Mouse (Mus musculus): ENCODE measurements around the gene Cd302. TPM values are rescaled to one million over a fixed set of nuclear protein-coding genes. Genes with fewer than 3 reads are reported as not detected.

Gene Cd302
- polyA plus RNA-seq (2014; fragmentation: Nextera tagmentation; extraction: Ambion mirVana) = 9.9 and 18.9 TPM in 2 replicates

- 56% methylated on average over 4 of the region's 4 CpGs for WGBS
- no peak within 1 kb of the TSS for H3K27ac ChIP-seq (ENCODE audit: low read depth, low read length)
These were observed at the start of gene Cd302 for GRCm38 (mm10) chr2:60284467-60284821. TSS of gene Cd302 (minus strand) at chr2:60284488.

GRCm38 (mm10) chr2:60328641-60329040 lies 44.4 kb upstream of the Cd302 start:
- no peaks in the 10 kb centered on the region for H3K4me1 ChIP-seq (ENCODE audit: control insufficient read depth, insufficient read depth, low read length)
- H3K9me3 ChIP-seq (ENCODE audit: control insufficient read depth, low read length) = no peaks in the 10 kb centered on the region
- H3K4me3 ChIP-seq (ENCODE audit: low read depth, low read length) = no peak overlapping the region
- H3K27me3 ChIP-seq (ENCODE audit: control insufficient read depth, insufficient read depth, low read length) = no peaks in the 10 kb centered on the region
- no peak overlapping the region for H3K4me2 ChIP-seq (ENCODE audit: low read depth, low read length)
- WGBS = 97% methylated on average over 10 of the region's 10 CpGs
- no peaks in the 10 kb centered on the region for H3K36me3 ChIP-seq (ENCODE audit: control insufficient read depth, insufficient read depth, low read length)
- ATAC-seq (ENCODE audit: low read depth) = no peak
- no peak overlapping the region for H3K27ac ChIP-seq (ENCODE audit: low read depth, low read length)
- H3K9ac ChIP-seq (replicated peaks; ENCODE audit: low read depth, low read length) = no peak overlapping the region

More at GRCm38 (mm10) chr2:60284467-60284821, at the start of gene Cd302:
- Histone ChIP-seq H3K4me1 (ENCODE audit: control insufficient read depth, insufficient read depth, low read length) (0 out of 2 replicates have a peak, but pooled peaks cover 3% of the 10 kb centered on the region), H3K4me2 (ENCODE audit: low read depth, low read length) (peak within 1 kb of the TSS; percentile 69), H3K27me3 (ENCODE audit: control insufficient read depth, insufficient read depth, low read length) (peaks cover 7% of the 10 kb centered on the region; the same call in 1 of the 2 replicates), H3K9ac (replicated peaks; ENCODE audit: low read depth, low read length) (peak within 1 kb of the TSS; percentile 12), H3K9me3 (ENCODE audit: control insufficient read depth, low read length) (no peaks in the 10 kb centered on the region), H3K36me3 (ENCODE audit: control insufficient read depth, insufficient read depth, low read length) (no peaks in the 10 kb centered on the region), H3K4me3 (ENCODE audit: low read depth, low read length) (peak within 1 kb of the TSS; percentile 34)
- ATAC-seq (ENCODE audit: low read depth) = no peak

- H3K27ac ChIP-seq (ENCODE audit: low read depth, low read length) = no peak overlapping the region
- no peaks in the 10 kb centered on the region for H3K27me3 ChIP-seq (ENCODE audit: control insufficient read depth, insufficient read depth, low read length)
- no peaks in the 10 kb centered on the region for H3K9me3 ChIP-seq (ENCODE audit: control insufficient read depth, low read length)
- no peaks in the 10 kb centered on the region for H3K4me1 ChIP-seq (ENCODE audit: control insufficient read depth, insufficient read depth, low read length)
- ATAC-seq (ENCODE audit: low read depth) = no peak
- WGBS = 90% methylated on average over 11 of the region's 11 CpGs
- H3K4me3 ChIP-seq (ENCODE audit: low read depth, low read length) = no peak overlapping the region
- H3K36me3 ChIP-seq (ENCODE audit: control insufficient read depth, insufficient read depth, low read length) = no peaks in the 10 kb centered on the region
- no peak overlapping the region for H3K4me2 ChIP-seq (ENCODE audit: low read depth, low read length)
- no peak overlapping the region for H3K9ac ChIP-seq (replicated peaks; ENCODE audit: low read depth, low read length)
These were observed 43.3 kb upstream of the Cd302 start for GRCm38 (mm10) chr2:60327581-60327980.

GRCm38 (mm10) chr2:60326948-60327347 lies 42.7 kb upstream of the Cd302 start:
- no peaks in the 10 kb centered on the region for H3K27me3 ChIP-seq (ENCODE audit: control insufficient read depth, insufficient read depth, low read length)

GRCm38 (mm10) chr2:60323411-60323810 lies 39.1 kb upstream of the Cd302 start:
- no peak overlapping the region for H3K4me2 ChIP-seq (ENCODE audit: low read depth, low read length)
- no peak overlapping the region for H3K4me3 ChIP-seq (ENCODE audit: low read depth, low read length)
- H3K4me1 ChIP-seq (ENCODE audit: control insufficient read depth, insufficient read depth, low read length) = no peaks in the 10 kb centered on the region
- no peak for ATAC-seq (ENCODE audit: low read depth)
- H3K9me3 ChIP-seq (ENCODE audit: control insufficient read depth, low read length) = no peaks in the 10 kb centered on the region
- H3K27ac ChIP-seq (ENCODE audit: low read depth, low read length) = no peak overlapping the region
- no peaks in the 10 kb centered on the region for H3K27me3 ChIP-seq (ENCODE audit: control insufficient read depth, insufficient read depth, low read length)
- no peak overlapping the region for H3K9ac ChIP-seq (replicated peaks; ENCODE audit: low read depth, low read length)
- H3K36me3 ChIP-seq (ENCODE audit: control insufficient read depth, insufficient read depth, low read length) = no peaks in the 10 kb centered on the region
- WGBS = 85% methylated on average over 5 of the region's 5 CpGs

More at GRCm38 (mm10) chr2:60326948-60327347, 42.7 kb upstream of the Cd302 start:
- no peak overlapping the region for H3K4me3 ChIP-seq (ENCODE audit: low read depth, low read length)
- H3K4me1 ChIP-seq (ENCODE audit: control insufficient read depth, insufficient read depth, low read length) = no peaks in the 10 kb centered on the region
- H3K4me2 ChIP-seq (ENCODE audit: low read depth, low read length) = no peak overlapping the region
- H3K36me3 ChIP-seq (ENCODE audit: control insufficient read depth, insufficient read depth, low read length) = no peaks in the 10 kb centered on the region
- H3K27ac ChIP-seq (ENCODE audit: low read depth, low read length) = no peak overlapping the region
- no peaks in the 10 kb centered on the region for H3K9me3 ChIP-seq (ENCODE audit: control insufficient read depth, low read length)
- ATAC-seq (ENCODE audit: low read depth) = no peak
- 92% methylated on average over 7 of the region's 7 CpGs for WGBS
- no peak overlapping the region for H3K9ac ChIP-seq (replicated peaks; ENCODE audit: low read depth, low read length)

- no peaks in the 10 kb centered on the region for H3K27me3 ChIP-seq (ENCODE audit: control insufficient read depth, insufficient read depth, low read length)
- H3K4me1 ChIP-seq (ENCODE audit: control insufficient read depth, insufficient read depth, low read length) = no peaks in the 10 kb centered on the region
- H3K9ac ChIP-seq (replicated peaks; ENCODE audit: low read depth, low read length) = no peak overlapping the region
- H3K36me3 ChIP-seq (ENCODE audit: control insufficient read depth, insufficient read depth, low read length) = no peaks in the 10 kb centered on the region
- WGBS = 82% methylated on average over 6 of the region's 6 CpGs
- ATAC-seq (ENCODE audit: low read depth) = no peak
- H3K27ac ChIP-seq (ENCODE audit: low read depth, low read length) = no peak overlapping the region
- H3K4me3 ChIP-seq (ENCODE audit: low read depth, low read length) = no peak overlapping the region
- H3K9me3 ChIP-seq (ENCODE audit: control insufficient read depth, low read length) = no peaks in the 10 kb centered on the region
- no peak overlapping the region for H3K4me2 ChIP-seq (ENCODE audit: low read depth, low read length)
These were observed 37.9 kb upstream of the Cd302 start for GRCm38 (mm10) chr2:60322031-60322726.

GRCm38 (mm10) chr2:60303796-60304195 lies 19.5 kb upstream of the Cd302 start:
- Histone ChIP-seq H3K27me3 (ENCODE audit: control insufficient read depth, insufficient read depth, low read length) (no peaks in the 10 kb centered on the region), H3K36me3 (ENCODE audit: control insufficient read depth, insufficient read depth, low read length) (no peaks in the 10 kb centered on the region), H3K4me1 (ENCODE audit: control insufficient read depth, insufficient read depth, low read length) (no peaks in the 10 kb centered on the region), H3K9me3 (ENCODE audit: control insufficient read depth, low read length) (no peaks in the 10 kb centered on the region), H3K4me2 (ENCODE audit: low read depth, low read length) (no peak overlapping the region), H3K4me3 (ENCODE audit: low read depth, low read length) (no peak overlapping the region), H3K27ac (ENCODE audit: low read depth, low read length) (no peak overlapping the region), H3K9ac (replicated peaks; ENCODE audit: low read depth, low read length) (no peak overlapping the region)
- 90% methylated on average over 4 of the region's 4 CpGs for WGBS
- no peak for ATAC-seq (ENCODE audit: low read depth)

- no peak for ATAC-seq (ENCODE audit: low read depth)
- WGBS = 96% methylated on average over 2 of the region's 2 CpGs
- H3K27ac ChIP-seq (ENCODE audit: low read depth, low read length) = no peak overlapping the region
- H3K4me1 ChIP-seq (ENCODE audit: control insufficient read depth, insufficient read depth, low read length) = no peaks in the 10 kb centered on the region
- no peak overlapping the region for H3K4me3 ChIP-seq (ENCODE audit: low read depth, low read length)
- H3K9me3 ChIP-seq (ENCODE audit: control insufficient read depth, low read length) = no peaks in the 10 kb centered on the region
- H3K36me3 ChIP-seq (ENCODE audit: control insufficient read depth, insufficient read depth, low read length) = no peaks in the 10 kb centered on the region
- no peak overlapping the region for H3K9ac ChIP-seq (replicated peaks; ENCODE audit: low read depth, low read length)
- H3K4me2 ChIP-seq (ENCODE audit: low read depth, low read length) = no peak overlapping the region
- H3K27me3 ChIP-seq (ENCODE audit: control insufficient read depth, insufficient read depth, low read length) = no peaks in the 10 kb centered on the region
These were observed 15.0 kb upstream of the Cd302 start for GRCm38 (mm10) chr2:60299323-60299722.

- 80% methylated on average over 3 of the region's 3 CpGs for WGBS
- H3K9me3 ChIP-seq (ENCODE audit: control insufficient read depth, low read length) = no peaks in the 10 kb centered on the region
- H3K27ac ChIP-seq (ENCODE audit: low read depth, low read length) = no peak overlapping the region
- no peak overlapping the region for H3K4me2 ChIP-seq (ENCODE audit: low read depth, low read length)
- H3K4me3 ChIP-seq (ENCODE audit: low read depth, low read length) = no peak overlapping the region
- no peaks in the 10 kb centered on the region for H3K36me3 ChIP-seq (ENCODE audit: control insufficient read depth, insufficient read depth, low read length)
- no peak for ATAC-seq (ENCODE audit: low read depth)
- H3K4me1 ChIP-seq (ENCODE audit: control insufficient read depth, insufficient read depth, low read length) = no peaks in the 10 kb centered on the region
- no peaks in the 10 kb centered on the region for H3K27me3 ChIP-seq (ENCODE audit: control insufficient read depth, insufficient read depth, low read length)
- no peak overlapping the region for H3K9ac ChIP-seq (replicated peaks; ENCODE audit: low read depth, low read length)
These were observed 14.0 kb upstream of the Cd302 start for GRCm38 (mm10) chr2:60298266-60298665.

Data from neural tube, embryonic 14.5 days (tissue).